Mouse (Mus musculus): ENCODE measurements around the gene Zfp217.

Gene Zfp217

GRCm38 (mm10) chr2:170101132-170101531, 46.8 kb downstream of the Zfp217 start:
- DNase-seq (ENCODE audit: low spot score) = peak; percentile 91

- no peak for DNase-seq (ENCODE audit: low spot score)
Measured at GRCm38 (mm10) chr2:170094871-170095270, 53.0 kb downstream of the Zfp217 start.

GRCm38 (mm10) chr2:170094220-170094619, 53.7 kb downstream of the Zfp217 start:
- DNase-seq (ENCODE audit: low spot score) = no peak

GRCm38 (mm10) chr2:170091563-170092443, 56.1 kb downstream of the Zfp217 start:
- no peak for DNase-seq (ENCODE audit: low spot score)

- DNase-seq (ENCODE audit: low spot score) = peak; percentile 65
Measured at GRCm38 (mm10) chr2:170078442-170079017, 69.4 kb downstream of the Zfp217 start.

- peak; percentile 16 for DNase-seq (ENCODE audit: low spot score)
Measured at GRCm38 (mm10) chr2:170078041-170078440, 69.9 kb downstream of the Zfp217 start.

- DNase-seq (ENCODE audit: low spot score) = no peak
Measured at GRCm38 (mm10) chr2:170076941-170077490, 70.9 kb downstream of the Zfp217 start.

GRCm38 (mm10) chr2:170070641-170071241, 77.2 kb downstream of the Zfp217 start:
- no peak for DNase-seq (ENCODE audit: low spot score)

- DNase-seq (ENCODE audit: low spot score) = no peak
Measured at GRCm38 (mm10) chr2:170069976-170070375, 77.9 kb downstream of the Zfp217 start.

GRCm38 (mm10) chr2:170062378-170062777, 85.5 kb downstream of the Zfp217 start:
- DNase-seq (ENCODE audit: low spot score) = no peak

- DNase-seq (ENCODE audit: low spot score) = no peak
Measured at GRCm38 (mm10) chr2:170060066-170060465, 87.8 kb downstream of the Zfp217 start.

GRCm38 (mm10) chr2:170058774-170059173, 89.1 kb downstream of the Zfp217 start:
- DNase-seq (ENCODE audit: low spot score) = no peak

Data from retina, embryonic 14.5 days (tissue).